Mouse (Mus musculus) retina, postnatal 1 day (tissue): ENCODE measurements around the gene Cnpy1.

Experiments
- DNase-seq: peaks from one replicate; pipeline ENCODE4 v3.0.0-alpha.2; 2012

Cnpy1 gene

GRCm38 (mm10) chr5:28161938-28162402, 83.6 kb downstream of the Cnpy1 start:
- peak; percentile 37 for DNase-seq

DNA sequence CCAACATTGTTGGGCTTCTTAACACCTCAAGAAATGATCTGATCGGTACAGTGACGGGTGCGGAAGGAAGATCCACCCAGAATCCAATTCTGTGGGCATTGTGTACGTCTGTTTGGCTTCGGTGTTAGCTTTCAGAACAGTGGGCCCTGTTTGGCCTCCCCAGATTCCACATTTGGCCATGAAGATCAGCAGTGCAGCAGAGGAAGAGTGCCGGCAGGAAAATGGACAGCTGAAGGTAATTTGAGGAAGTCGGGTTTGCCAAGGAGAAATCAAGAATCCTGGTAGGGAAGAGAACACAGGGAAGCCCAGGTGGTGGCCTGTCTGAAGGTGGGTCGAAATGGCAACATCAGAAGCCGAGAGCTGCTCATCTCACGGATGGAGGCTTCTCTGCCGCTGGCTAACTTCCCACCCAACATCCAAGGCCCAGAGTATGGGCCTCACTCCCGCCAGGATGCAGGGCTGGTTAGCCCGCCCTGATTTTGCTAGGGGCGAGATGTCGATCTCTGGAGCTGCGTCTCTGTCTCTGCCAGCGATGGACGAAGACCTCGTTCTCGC, 84.1 kb downstream of the Cnpy1 start:
- DNase-seq, result no peak

GRCm38 (mm10) chr5:28159891-28160470, 85.6 kb downstream of the Cnpy1 start:
- DNase-seq, result no peak

DNA sequence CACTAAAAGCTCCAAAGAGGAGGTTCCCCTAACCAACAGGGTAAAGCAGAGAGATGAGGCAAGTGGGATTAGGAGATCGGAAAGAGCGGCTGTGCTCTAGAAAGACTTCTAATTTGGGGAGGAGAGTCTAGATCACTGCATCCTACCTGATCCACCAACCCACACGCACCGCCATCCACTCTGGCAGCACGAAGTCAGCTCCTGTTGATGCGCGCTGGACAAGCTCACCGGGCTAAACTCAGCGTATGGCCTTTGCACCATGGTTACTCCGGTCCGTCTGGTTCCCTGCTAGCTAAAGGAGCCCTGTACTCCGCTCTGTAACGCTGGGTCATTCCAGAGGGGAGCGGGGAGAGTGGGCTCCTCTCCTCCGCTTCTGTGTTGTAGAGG, 86.5 kb downstream of the Cnpy1 start:
- DNase-seq, result no peak

DNA sequence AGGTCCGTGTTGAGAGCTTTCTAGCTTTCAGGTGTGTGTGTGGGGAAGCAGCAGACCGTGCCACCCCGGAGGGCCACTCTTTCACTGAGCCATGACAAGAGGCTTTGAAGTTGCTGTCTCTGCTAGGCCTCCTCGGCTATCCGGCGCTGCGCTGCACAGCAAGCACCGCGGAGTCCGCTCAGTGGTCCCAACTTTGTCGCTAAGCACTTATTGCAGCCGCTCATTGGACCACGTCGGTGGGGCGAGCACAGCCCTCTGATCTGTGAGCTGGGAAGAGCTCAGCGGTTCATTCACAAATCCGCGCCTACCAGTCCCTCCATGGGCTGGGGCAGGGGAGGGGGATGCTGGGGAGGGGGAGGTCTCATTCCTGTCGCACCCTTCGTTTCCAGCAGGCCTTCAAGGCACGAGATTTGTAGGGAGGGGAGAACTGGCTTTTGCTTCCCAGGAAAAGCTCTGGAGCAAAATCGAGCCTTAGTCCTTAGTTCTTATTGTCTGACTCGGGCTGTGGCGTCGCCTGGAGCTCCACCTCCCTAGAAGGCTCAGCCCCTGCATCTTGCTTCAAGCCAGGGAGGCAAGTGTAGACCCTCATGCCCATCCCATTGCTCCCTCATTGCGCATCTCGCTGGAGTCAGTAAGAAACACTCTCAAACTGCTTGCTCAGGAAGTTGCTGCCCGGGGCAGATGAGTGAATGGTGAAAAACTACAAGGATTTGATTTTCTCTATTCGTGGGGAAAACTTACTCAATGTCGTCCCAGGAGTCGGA, 87.1 kb downstream of the Cnpy1 start:
- DNase-seq, result peak; percentile 53

DNA sequence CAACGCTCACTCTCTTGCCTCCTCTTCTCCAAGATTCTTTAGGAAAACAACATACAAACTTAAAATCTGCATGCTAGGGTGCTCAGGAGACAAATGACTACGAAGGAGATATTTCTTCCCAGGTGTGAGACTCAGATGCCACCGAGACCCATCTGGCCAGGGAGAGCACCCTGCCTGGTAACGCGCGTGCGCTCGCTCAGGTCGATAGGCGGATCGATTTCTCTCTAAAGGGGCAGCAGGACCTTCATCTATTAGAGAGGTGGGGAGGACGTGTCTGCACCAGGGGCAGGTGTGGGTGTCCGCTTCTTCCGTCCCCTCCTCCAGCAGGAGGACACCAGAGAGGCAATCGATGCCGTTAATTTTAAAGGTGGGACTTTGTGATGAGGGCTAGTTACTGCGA, 87.8 kb downstream of the Cnpy1 start:
- no peak for DNase-seq

GRCm38 (mm10) chr5:28157044-28157730, 88.4 kb downstream of the Cnpy1 start:
- no peak for DNase-seq
